ENCODE assay signal across 8 mouse cellular contexts in genomic region chr2:33559752-33560151, GRCm38 (mm10).
A peak's percentile ranks its signal among the peaks of the same experiment; 100 is the strongest.
DNase-seq lines count a peak whose midpoint lies in the region; ATAC-seq and TF ChIP-seq lines count a peak whose summit lies in the region.

No protein-coding gene starts in this region.

- H3K4me2 ChIP-seq in heart, postnatal 0 days (ENCODE audit: low read depth, low read length), result no peak overlapping the region
- no peak overlapping the region for H3K4me2 ChIP-seq in intestine, embryonic 16.5 days (ENCODE audit: low read depth, low read length)
- peak overlapping the region; percentile 27; the same call in 1 of the 2 replicates for H3K4me2 ChIP-seq in limb, embryonic 14.5 days (replicated peaks; ENCODE audit: low read depth, low read length, severe bottlenecking)

- DNase-seq in heart, postnatal 0 days (ENCODE audit: low spot score), result no peak
- DNase-seq in heart, adult 11 months, result no peak
- DNase-seq in ES-CJ7 (ENCODE audit: low read depth, low spot score), result peak; percentile 70
- peak; percentile 39 to 51 for DNase-seq in cerebellum, postnatal 36 days
- peak; percentile 60 for DNase-seq in limb, embryonic 14.5 days (ENCODE audit: low spot score)
- peak; percentile 47 for DNase-seq in right cerebral cortex, postnatal 25 days

- no peaks in the 10 kb centered on the region for H3K9me3 ChIP-seq in heart, postnatal 0 days (replicated peaks; ENCODE audit: control insufficient read depth, low read length)
- H3K9me3 ChIP-seq in intestine, embryonic 16.5 days (ENCODE audit: control insufficient read depth, low read length), result no peaks in the 10 kb centered on the region
- H3K9me3 ChIP-seq in limb, embryonic 14.5 days (ENCODE audit: control insufficient read depth, low read length), result no peaks in the 10 kb centered on the region

- 8% methylated on average over 6 of the region's 6 CpGs for WGBS in heart, postnatal 0 days
- 12% methylated on average over 6 of the region's 6 CpGs for WGBS in intestine, embryonic 16.5 days
- WGBS in limb, embryonic 14.5 days, result 7% methylated on average over 6 of the region's 6 CpGs

- no peaks in the 10 kb centered on the region for H3K4me1 ChIP-seq in heart, postnatal 0 days (ENCODE audit: control insufficient read depth, insufficient read depth)
- H3K4me1 ChIP-seq in intestine, embryonic 16.5 days (ENCODE audit: control insufficient read depth, insufficient read depth, low read length), result no peaks in the 10 kb centered on the region
- H3K4me1 ChIP-seq in limb, embryonic 14.5 days (ENCODE audit: control insufficient read depth, insufficient read depth, low read length), result 0 out of 2 replicates have a peak, but pooled peaks cover 5% of the 10 kb centered on the region

- TF ChIP-seq CTCF in heart, postnatal 0 days (IDR thresholded peaks at IDR 0.05; ENCODE audit: low read depth), result peak; percentile 49

- H3K27ac ChIP-seq in heart, postnatal 0 days (ENCODE audit: low read depth), result no peak overlapping the region
- H3K27ac ChIP-seq in intestine, embryonic 16.5 days (ENCODE audit: low read length), result no peak overlapping the region
- no peak overlapping the region for H3K27ac ChIP-seq in limb, embryonic 14.5 days (replicated peaks; ENCODE audit: low read depth, low read length)

- H3K4me3 ChIP-seq in heart, postnatal 0 days (ENCODE audit: low read depth, low read length), result no peak overlapping the region
- H3K4me3 ChIP-seq in intestine, embryonic 16.5 days (ENCODE audit: low read length), result no peak overlapping the region
- H3K4me3 ChIP-seq in limb, embryonic 14.5 days (replicated peaks; ENCODE audit: low read length), result no peak overlapping the region

- TF ChIP-seq POLR2A in limb, embryonic 14.5 days (IDR thresholded peaks at IDR 0.05; ENCODE audit: borderline replicate concordance, extremely low read depth, insufficient read depth, insufficient read length), result no peak

- no peak overlapping the region for H3K9ac ChIP-seq in heart, postnatal 0 days (replicated peaks; ENCODE audit: low read depth, low read length)
- no peak overlapping the region for H3K9ac ChIP-seq in intestine, embryonic 16.5 days (ENCODE audit: low read depth, low read length)
- no peak overlapping the region for H3K9ac ChIP-seq in limb, embryonic 14.5 days (ENCODE audit: low read depth, low read length, severe bottlenecking)

- ATAC-seq in heart, postnatal 0 days (ENCODE audit: insufficient read depth, low read depth), result no peak
- ATAC-seq in intestine, embryonic 16.5 days, result 0 out of 2 replicates have a peak, but pooled peaks have one; percentile 16
- peak; percentile 54 for ATAC-seq in limb, embryonic 14.5 days (ENCODE audit: low FRiP score, low read depth)
- ATAC-seq in inflammation-experienced regulatory T-cells, adult 6 months, result no peak

- no peaks in the 10 kb centered on the region for H3K36me3 ChIP-seq in heart, postnatal 0 days (replicated peaks; ENCODE audit: control insufficient read depth, insufficient read depth, low read length)
- H3K36me3 ChIP-seq in intestine, embryonic 16.5 days (ENCODE audit: control insufficient read depth, insufficient read depth, low read length), result no peaks in the 10 kb centered on the region
- peaks cover 6% of the 10 kb centered on the region; the same call in 1 of the 2 replicates for H3K36me3 ChIP-seq in limb, embryonic 14.5 days (ENCODE audit: control insufficient read depth, insufficient read depth, low read length)

- H3K27me3 ChIP-seq in heart, postnatal 0 days (ENCODE audit: control insufficient read depth, insufficient read depth, low read length), result peaks cover 32% of the 10 kb centered on the region
- 0 out of 2 replicates have a peak, but pooled peaks cover 4% of the 10 kb centered on the region for H3K27me3 ChIP-seq in intestine, embryonic 16.5 days (replicated peaks; ENCODE audit: control insufficient read depth, insufficient read depth, low read length)
- H3K27me3 ChIP-seq in limb, embryonic 14.5 days (ENCODE audit: control insufficient read depth, insufficient read depth, low read length), result no peaks in the 10 kb centered on the region

- TF ChIP-seq EP300 in heart, postnatal 0 days (IDR thresholded peaks at IDR 0.05; ENCODE audit: low read depth), result no peak

Comparison
In these comparisons a context has a peak if more than half of its experiments do, and no peak if none do; other contexts are left out.
1. ATAC-seq: peak in intestine, embryonic 16.5 days (single experiment) and limb, embryonic 14.5 days (single experiment); none in heart, postnatal 0 days (single experiment) and inflammation-experienced regulatory T-cells, adult 6 months (single experiment).
2. DNase-seq: peak in ES-CJ7 (single experiment), cerebellum, postnatal 36 days (2 of 2), limb, embryonic 14.5 days (single experiment) and right cerebral cortex, postnatal 25 days (single experiment); none in heart, postnatal 0 days (single experiment) and heart, adult 11 months (single experiment).